Mouse (Mus musculus) MEL (cell line): ENCODE measurements around the gene Dync1li2. TPM values are rescaled to one million over a fixed set of nuclear protein-coding genes. Genes with fewer than 3 reads are reported as not detected.

ENCODE experiments used
- DNase-seq: peaks from one replicate; pipeline ENCODE4 v3.0.0; 2011; ENCODE audit warnings: low read depth, low spot score
- H3K27ac ChIP-seq: 2 replicates; pipeline ENCODE4 v1.5.1; 2012; ENCODE audit warnings: low read depth, mild to moderate bottlenecking, control low read depth, low read length, moderate library complexity; ENCODE audit not compliant: control insufficient read depth
- H3K27me3 ChIP-seq, 2 experiments: fragments of 150-350 bp in 1 of 2; sonication (generic) in 1 of 2; 2 replicates each; pipeline ENCODE4 v1.6.1; 2012; ENCODE audit warnings: low read length in 2 of 2, mild to moderate bottlenecking in 2 of 2, improper control_type of control experiment in 1 of 2, moderate library complexity in 1 of 2; ENCODE audit not compliant: insufficient read depth in 2 of 2, control insufficient read depth in 1 of 2
- H3K36me3 ChIP-seq, 2 experiments: 2 replicates each; pipeline ENCODE4 v1.6.1; 2012 to 2014; ENCODE audit warnings: low read length in 2 of 2, improper control_type of control experiment in 1 of 2, inconsistent platforms in 1 of 2, mild to moderate bottlenecking in 1 of 2; ENCODE audit not compliant: insufficient read depth in 2 of 2, control insufficient read depth in 1 of 2
- H3K4me1 ChIP-seq, 2 experiments: fragments of 150-350 bp in 1 of 2; sonication (generic) in 1 of 2; 2 replicates each; pipeline ENCODE4 v1.6.1; 2012; ENCODE audit warnings: low read length in 2 of 2, improper control_type of control experiment in 1 of 2, mild to moderate bottlenecking in 1 of 2; ENCODE audit not compliant: insufficient read depth in 2 of 2, control insufficient read depth in 1 of 2
- H3K4me3 ChIP-seq, 2 experiments: fragments of 150-350 bp in 1 of 2; sonication (generic) in 1 of 2; 2 replicates each; pipeline ENCODE4 v1.5.1; 2012; ENCODE audit warnings: low read depth in 2 of 2, low read length in 2 of 2, mild to moderate bottlenecking in 2 of 2, moderate library complexity in 2 of 2, control low read depth in 1 of 2, improper control_type of control experiment in 1 of 2; ENCODE audit not compliant: control insufficient read depth in 1 of 2, insufficient read depth in 1 of 2
- H3K79me2 ChIP-seq: 2 replicates; pipeline ENCODE4 v1.6.1; 2012; ENCODE audit warnings: mild to moderate bottlenecking, low read length, moderate library complexity; ENCODE audit not compliant: control insufficient read depth, poor library complexity, insufficient read depth
- H3K9ac ChIP-seq: 2 replicates; pipeline ENCODE4 v1.6.1; 2012; ENCODE audit warnings: low read depth, mild to moderate bottlenecking, control low read depth, low read length, moderate library complexity; ENCODE audit not compliant: control insufficient read depth, poor library complexity, severe bottlenecking
- H3K9me3 ChIP-seq: fragments of 150-350 bp; sonication (generic); replicated peaks from 2 replicates; pipeline ENCODE4 v1.6.1; 2012; ENCODE audit warnings: mild to moderate bottlenecking, low read length, improper control_type of control experiment, moderate library complexity; ENCODE audit not compliant: insufficient read depth
- BHLHE40 ChIP-seq: IDR thresholded peaks from 2 replicates; pipeline ENCODE4 v1.6.1; 2012; ENCODE audit warnings: low read depth, mild to moderate bottlenecking, inconsistent platforms, low read length, improper control_type of control experiment, borderline replicate concordance
- CHD1 ChIP-seq: IDR thresholded peaks from 2 replicates; pipeline ENCODE4 v1.6.1; 2012; ENCODE audit warnings: low read depth, mild to moderate bottlenecking, inconsistent platforms, low read length, improper control_type of control experiment
- CHD2 ChIP-seq: IDR thresholded peaks from 2 replicates; pipeline ENCODE4 v1.6.1; 2011; ENCODE audit warnings: low read length, improper control_type of control experiment
- CTCF ChIP-seq, 3 experiments: IDR thresholded peaks in 2 of 3; conservative IDR thresholded peaks in 1 of 3; 2 replicates each; pipeline ENCODE4 v1.5.1; 2011 to 2012; ENCODE audit warnings: low read length in 3 of 3, low read depth in 2 of 3, mild to moderate bottlenecking in 2 of 3, improper control_type of control experiment in 1 of 3, inconsistent platforms in 1 of 3, mixed read lengths in 1 of 3, moderate library complexity in 1 of 3; ENCODE audit not compliant: control insufficient read depth in 1 of 3, insufficient read depth in 1 of 3, poor library complexity in 1 of 3, severe bottlenecking in 1 of 3
- ELF1 ChIP-seq: IDR thresholded peaks from 2 replicates; pipeline ENCODE4 v1.6.1; 2014; ENCODE audit warnings: low read depth, mild to moderate bottlenecking, inconsistent platforms, low read length, improper control_type of control experiment, moderate library complexity
- EP300 ChIP-seq, 2 experiments: IDR thresholded peaks; 2 replicates each; pipeline ENCODE4 v1.6.1; 2011; ENCODE audit warnings: improper control_type of control experiment in 2 of 2, low read length in 2 of 2, low read depth in 1 of 2, mild to moderate bottlenecking in 1 of 2
- ETS1 ChIP-seq: IDR thresholded peaks from 2 replicates; pipeline ENCODE4 v1.6.1; 2012; ENCODE audit warnings: low read depth, mild to moderate bottlenecking, inconsistent platforms, low read length, improper control_type of control experiment, moderate library complexity
- GABPA ChIP-seq: IDR thresholded peaks from 2 replicates; pipeline ENCODE4 v1.6.1; 2012; ENCODE audit warnings: low read depth, mild to moderate bottlenecking, inconsistent platforms, low read length, improper control_type of control experiment, moderate library complexity
- GATA1 ChIP-seq: IDR thresholded peaks from 2 replicates; pipeline ENCODE4 v1.6.1; 2011; ENCODE audit warnings: low read depth, low read length, improper control_type of control experiment
- JUND ChIP-seq: IDR thresholded peaks from 2 replicates; pipeline ENCODE4 v1.6.1; 2011; ENCODE audit warnings: low read depth, mild to moderate bottlenecking, improper control_type of control experiment, low read length
- MAFK ChIP-seq: IDR thresholded peaks from 2 replicates; pipeline ENCODE4 v1.6.1; 2011; ENCODE audit warnings: low read depth, mild to moderate bottlenecking, low read length, improper control_type of control experiment, borderline replicate concordance
- MAX ChIP-seq: IDR thresholded peaks from 2 replicates; pipeline ENCODE4 v1.6.1; 2011; ENCODE audit warnings: low read length, improper control_type of control experiment
- MAZ ChIP-seq: IDR thresholded peaks from 2 replicates; pipeline ENCODE4 v1.6.1; 2012; ENCODE audit warnings: low read depth, mild to moderate bottlenecking, inconsistent platforms, low read length, improper control_type of control experiment
- MXI1 ChIP-seq: IDR thresholded peaks from 2 replicates; pipeline ENCODE4 v1.6.1; 2011; ENCODE audit warnings: mild to moderate bottlenecking, low read depth, low read length, improper control_type of control experiment
- MYB ChIP-seq: IDR thresholded peaks from 2 replicates; pipeline ENCODE4 v1.6.1; 2011; ENCODE audit warnings: mild to moderate bottlenecking, low read depth, low read length, improper control_type of control experiment
- MYC ChIP-seq: IDR thresholded peaks from 2 replicates; pipeline ENCODE4 v1.6.1; 2011; ENCODE audit warnings: low read depth, mild to moderate bottlenecking, low read length, improper control_type of control experiment, moderate library complexity
- NELFE ChIP-seq: IDR thresholded peaks from 2 replicates; pipeline ENCODE4 v1.6.1; 2011; ENCODE audit warnings: low read depth, low read length, improper control_type of control experiment
- NRF1 ChIP-seq: IDR thresholded peaks from 2 replicates; pipeline ENCODE4 v1.6.1; 2014; ENCODE audit warnings: low read depth, mild to moderate bottlenecking, inconsistent platforms, low read length, improper control_type of control experiment, moderate library complexity; ENCODE audit not compliant: poor library complexity, insufficient read depth, severe bottlenecking
- POLR2A ChIP-seq, 2 experiments: IDR thresholded peaks; 2 replicates each; pipeline ENCODE4 v1.6.1; 2011 to 2012; ENCODE audit warnings: low read length in 2 of 2, mild to moderate bottlenecking in 2 of 2, control low read depth in 1 of 2, improper control_type of control experiment in 1 of 2, low read depth in 1 of 2, moderate library complexity in 1 of 2; ENCODE audit not compliant: control insufficient read depth in 1 of 2, insufficient read depth in 1 of 2, poor library complexity in 1 of 2
- POLR2AphosphoS2 ChIP-seq: IDR thresholded peaks from 2 replicates; pipeline ENCODE4 v1.6.1; 2011; ENCODE audit warnings: low read length, improper control_type of control experiment
- POLR2AphosphoS5 ChIP-seq: IDR thresholded peaks from 2 replicates; pipeline ENCODE4 v1.6.1; 2012; ENCODE audit warnings: low read depth, borderline replicate concordance, mild to moderate bottlenecking, inconsistent platforms, low read length, moderate library complexity, mixed read lengths
- RAD21 ChIP-seq: IDR thresholded peaks from 2 replicates; pipeline ENCODE4 v1.6.1; 2011; ENCODE audit warnings: mild to moderate bottlenecking, low read depth, low read length, improper control_type of control experiment
- RCOR1 ChIP-seq: IDR thresholded peaks from 2 replicates; pipeline ENCODE4 v1.6.1; 2012; ENCODE audit warnings: low read depth, mild to moderate bottlenecking, inconsistent platforms, low read length, improper control_type of control experiment
- SMC3 ChIP-seq: IDR thresholded peaks from 2 replicates; pipeline ENCODE4 v1.6.1; 2011; ENCODE audit warnings: low read depth, low read length, improper control_type of control experiment
- TAL1 ChIP-seq: IDR thresholded peaks from 2 replicates; pipeline ENCODE4 v1.6.1; 2012; ENCODE audit warnings: mild to moderate bottlenecking, inconsistent platforms, low read length, moderate library complexity, mixed read lengths
- TBP ChIP-seq: IDR thresholded peaks from 2 replicates; pipeline ENCODE4 v1.8.0; 2011; ENCODE audit warnings: low read depth, low read length, improper control_type of control experiment
- TCF12 ChIP-seq: IDR thresholded peaks from 2 replicates; pipeline ENCODE4 v1.6.1; 2014; ENCODE audit warnings: low read depth, mild to moderate bottlenecking, inconsistent platforms, low read length, improper control_type of control experiment, moderate library complexity
- UBTF ChIP-seq: IDR thresholded peaks from 2 replicates; pipeline ENCODE4 v1.6.1; 2012; ENCODE audit warnings: low read depth, mild to moderate bottlenecking, inconsistent platforms, low read length, improper control_type of control experiment, moderate library complexity, borderline replicate concordance; ENCODE audit not compliant: insufficient read depth
- USF1 ChIP-seq: IDR thresholded peaks from 2 replicates; pipeline ENCODE4 v1.6.1; 2014; ENCODE audit warnings: low read depth, mild to moderate bottlenecking, inconsistent platforms, low read length, improper control_type of control experiment, moderate library complexity
- USF2 ChIP-seq, 2 experiments: IDR thresholded peaks; 2 replicates each; pipeline ENCODE4 v1.6.1; 2011 to 2012; ENCODE audit warnings: improper control_type of control experiment in 2 of 2, low read length in 2 of 2, borderline replicate concordance in 1 of 2, inconsistent platforms in 1 of 2, low read depth in 1 of 2, mild to moderate bottlenecking in 1 of 2; ENCODE audit not compliant: insufficient read depth in 1 of 2
- ZC3H11A ChIP-seq: IDR thresholded peaks from 2 replicates; pipeline ENCODE4 v1.6.1; 2012; ENCODE audit warnings: low read depth, mild to moderate bottlenecking, inconsistent platforms, low read length, improper control_type of control experiment
- ZKSCAN1 ChIP-seq: IDR thresholded peaks from 2 replicates; pipeline ENCODE4 v1.6.1; 2012; ENCODE audit warnings: low read depth, mild to moderate bottlenecking, inconsistent platforms, low read length, improper control_type of control experiment, moderate library complexity
- ZMIZ1 ChIP-seq: IDR thresholded peaks from 2 replicates; pipeline ENCODE4 v1.6.1; 2012; ENCODE audit warnings: low read depth, mild to moderate bottlenecking, inconsistent platforms, low read length, improper control_type of control experiment, moderate library complexity
- ZNF384 ChIP-seq: IDR thresholded peaks from 2 replicates; pipeline ENCODE4 v1.6.1; 2012; ENCODE audit warnings: low read depth, mild to moderate bottlenecking, inconsistent platforms, low read length, improper control_type of control experiment
- polyA plus RNA-seq, 2 experiments: library from polyadenylated mRNA; stranded (reverse) in 1 of 2; unstranded in 1 of 2; fragments of >175 nt in 1 of 2; fragments of >200 nt in 1 of 2; gene quantifications; 2 replicates each; pipeline versions ENCODE4 v1.2.1 to v1.2.4; 2012; ENCODE audit warnings: low replicate concordance in 2 of 2, low read depth in 1 of 2; ENCODE audit not compliant: insufficient read length in 2 of 2, insufficient read depth in 1 of 2, missing spikeins in 1 of 2
- total RNA-seq: library from RNA; depleted of rRNA; stranded (reverse); fragments of 300-350 nt; gene quantifications from 2 replicates; pipeline ENCODE4 v1.2.3, GENCODE M21; 2012; rRNA removed

Dync1li2 gene
- total RNA-seq (19.3 and 22.4 TPM in 2 replicates), polyA plus RNA-seq (10 to 100 TPM in 1 of 2 experiments, not detected in 1; 23.8 TPM)

DNA sequence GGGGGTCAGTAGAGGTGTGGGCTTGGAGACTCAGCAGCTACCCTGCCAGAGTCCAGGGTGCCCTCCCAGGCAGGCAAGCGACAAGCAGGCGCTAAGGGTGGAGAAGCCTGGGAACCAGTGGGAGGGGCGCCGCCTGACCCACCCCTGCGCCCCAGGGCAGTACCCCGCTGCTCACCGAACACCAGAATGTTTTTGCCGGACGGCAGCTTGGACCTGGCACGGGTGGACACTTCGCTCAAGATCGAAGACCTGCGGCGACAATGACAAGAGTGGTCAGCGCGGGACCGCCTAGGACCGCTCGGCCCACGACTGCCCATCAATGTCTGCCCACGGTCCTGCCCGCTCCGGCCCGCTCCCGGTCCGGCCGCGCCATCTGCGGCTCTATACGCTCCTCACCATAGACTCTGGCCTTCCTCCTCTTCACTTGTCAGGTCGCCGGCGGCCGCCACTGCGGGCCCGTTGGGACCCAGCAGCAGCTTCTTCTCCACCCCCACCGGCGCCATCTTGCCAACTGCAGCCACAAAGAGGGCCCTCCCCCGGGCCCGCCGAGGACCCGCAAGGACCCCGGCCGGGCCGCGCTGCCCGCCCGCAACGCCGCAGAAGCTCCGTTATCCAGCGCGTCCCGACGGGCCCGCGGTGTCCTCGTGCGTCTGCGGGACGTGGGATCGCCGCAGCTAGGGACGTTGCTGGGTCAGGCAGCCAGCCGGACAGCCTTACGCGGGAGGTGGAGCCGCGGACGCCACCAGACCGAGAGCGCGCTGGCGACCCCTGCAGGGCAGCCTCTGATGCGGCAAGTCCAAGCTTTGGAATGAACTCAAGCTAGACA is at the start of gene Dync1li2:
TSS of gene Dync1li2 (minus strand) at position 749 of the 826 bp plus-strand sequence.
- peak within 1 kb of the TSS; percentile 58 for H3K27ac ChIP-seq
- peak within 1 kb of the TSS; percentile 45 to 84 for H3K4me3 ChIP-seq
- peaks cover 20% of the 10 kb centered on the region for H3K79me2 ChIP-seq
- H3K27me3 ChIP-seq = peaks cover 0 to 3% of the 10 kb centered on the region in 2 experiments; a peak in 2 of 4 replicates
- H3K36me3 ChIP-seq = peaks cover 0 to 4% of the 10 kb centered on the region in 2 experiments; a peak in 2 of 4 replicates
- peak within 1 kb of the TSS; percentile 83 for H3K9ac ChIP-seq
- H3K4me1 ChIP-seq = peaks cover 0 to 12% of the 10 kb centered on the region in 2 experiments; a peak in 2 of 4 replicates
- no peaks in the 10 kb centered on the region for H3K9me3 ChIP-seq
- peak; percentile 93 for DNase-seq
- TF ChIP-seq SMC3 (peak; percentile 58), UBTF (no peak), MXI1 (peak; percentile 59; the same call in 1 of the 2 replicates), CHD1 (no peak), ZNF384 (no peak), RAD21 (peak; percentile 50), MYC (no peak), BHLHE40 (no peak), ELF1 (0 out of 2 replicates have a peak, but pooled peaks have one; percentile 30), MAZ (peak; percentile 38; the same call in 1 of the 2 replicates), MAX (peak; percentile 99), USF2 (IDR thresholded peaks at IDR 0.05; ENCODE audit: borderline replicate concordance in 1 of 2, insufficient read depth in 1 of 2, low read depth in 1 of 2, low read length in 2 of 2) (no peak), RCOR1 (0 out of 2 replicates have a peak, but pooled peaks have one; percentile 11), POLR2AphosphoS5 (no peak), CTCF (IDR thresholded peaks at IDR 0.05 in 2 of 3, conservative IDR thresholded peaks at IDR 0.05 in 1 of 3; ENCODE audit: control insufficient read depth in 1 of 3, insufficient read depth in 1 of 3, low read depth in 2 of 3, low read length in 3 of 3, poor library complexity in 1 of 3, severe bottlenecking in 1 of 3) (peak; percentile 67 to 93 (median 82); a peak in 5 of 6 replicates), ZMIZ1 (no peak), GATA1 (no peak), POLR2AphosphoS2 (peak; percentile 62; the same call in 1 of the 2 replicates), GABPA (no peak), EP300 (IDR thresholded peaks at IDR 0.05; ENCODE audit: low read depth in 1 of 2, low read length in 2 of 2) (peak in 1 of 2 experiments; percentile 31; a peak in 2 of 4 replicates), TCF12 (peak; percentile 32; the same call in 1 of the 2 replicates), JUND (no peak), CHD2 (no peak), ZKSCAN1 (no peak), USF1 (no peak), MAFK (no peak), POLR2A (IDR thresholded peaks at IDR 0.05; ENCODE audit: control insufficient read depth in 1 of 2, insufficient read depth in 1 of 2, low read depth in 1 of 2, low read length in 2 of 2, poor library complexity in 1 of 2) (peak; percentile 70 to 80; a peak in 3 of 4 replicates), NRF1 (peak; percentile 15; the same call in 1 of the 2 replicates), ZC3H11A (no peak), ETS1 (peak; percentile 53; the same call in 1 of the 2 replicates), NELFE (peak; percentile 70), MYB (no peak), TBP (no peak), TAL1 (no peak)
